Comparison of ENCODE assay signal across 8 mouse cellular contexts in genomic region chr13:111787857-111788619, GRCm38 (mm10). TPM values are rescaled to one million over a fixed set of nuclear protein-coding genes. Genes with fewer than 3 reads are reported as not detected.
DNase-seq lines count a peak whose midpoint lies in the region; TF ChIP-seq lines count a peak whose summit lies in the region.

No protein-coding gene starts in this region.

- H3K27ac ChIP-seq in cortical plate, adult 2 months (ENCODE audit: insufficient read depth, low read length), result no peak overlapping the region
- no peak overlapping the region for H3K27ac ChIP-seq in left cerebral cortex, adult 2 months
- peak overlapping the region; percentile 22; the same call in 1 of the 2 replicates for H3K27ac ChIP-seq in macrophage

- intact Hi-C loops in left cerebral cortex, adult 2 months (cut with DNase I), result loop anchor here (1.0 to 10.0 kb wide), 4 partner anchors 409 to 717 kb away; no protein-coding TSS in a partner anchor

- peaks cover 100% of the 10 kb centered on the region for H3K79me2 ChIP-seq in macrophage (ENCODE audit: inconsistent target)

- peak; percentile 86 for DNase-seq in adipocyte (ENCODE audit: low spot score)
- peak; percentile 61 for DNase-seq in gastrocnemius, postnatal 25 days
- DNase-seq in induced T-regulatory cell, adult 2 months (ENCODE audit: low read depth), result peak; percentile 90
- peak; percentile 67 to 71 for DNase-seq in left cerebral cortex, adult 2 months (ENCODE audit: extremely low spot score in 1 of 2, low spot score in 2 of 2)
- peak; percentile 81 for DNase-seq in retina, postnatal 7 days (ENCODE audit: low read depth, low spot score)
- DNase-seq in urinary bladder, adult 2 months (ENCODE audit: low spot score), result peak; percentile 60

- TF ChIP-seq CTCF in cortical plate, adult 2 months (IDR thresholded peaks at IDR 0.05; ENCODE audit: extremely low read depth, insufficient read depth, low read length), result peak; percentile 76
- peak; percentile 84 for TF ChIP-seq CTCF in left cerebral cortex, adult 2 months (IDR thresholded peaks at IDR 0.05)

- WGBS in macrophage (ENCODE audit: missing documents), result 29% methylated on average over 18 of the region's 18 CpGs

- peaks cover 4% of the 10 kb centered on the region; the same call in 1 of the 2 replicates for H3K4me1 ChIP-seq in cortical plate, adult 2 months (ENCODE audit: control insufficient read depth, insufficient read depth, low read length)

- no peak for TF ChIP-seq POLR2A in cortical plate, adult 2 months (IDR thresholded peaks at IDR 0.05; ENCODE audit: extremely low read depth, insufficient read depth, low read length)

- peaks cover 14% of the 10 kb centered on the region; the same call in 1 of the 2 replicates for H3K36me3 ChIP-seq in macrophage (ENCODE audit: inconsistent target)

- no peak overlapping the region for H3K4me3 ChIP-seq in cortical plate, adult 2 months (ENCODE audit: insufficient read depth, low read length)
- H3K4me3 ChIP-seq in left cerebral cortex, adult 2 months, result no peak overlapping the region
- H3K4me3 ChIP-seq in macrophage (ENCODE audit: inconsistent target), result no peak overlapping the region

RNA-seq across cellular contexts. Expression of gene Map3k1, which starts 20.8 kb away (rescaled TPM):
- polyA plus RNA-seq in cortical plate, adult 2 months (2012; rRNA removed), result 5.4 and 5.7 TPM in 2 replicates
- total RNA-seq in gastrocnemius, postnatal 25 days (2021), result 1 to 10 TPM; 8.0 to 9.3 TPM
- total RNA-seq in left cerebral cortex, adult 2 months (2021), result 10 to 100 TPM in 1 of 2 experiments, 1 to 10 TPM in 1; 8.8 to 11.1 TPM
- total RNA-seq in macrophage (2018; cell fraction: chromatin; rRNA removed), result 100 to 1,000 TPM in 13 of 26 experiments, 10 to 100 TPM in 13; 30.3 to 165 (median 107) TPM
- total RNA-seq in macrophage (2018; cell fraction: cytosol; rRNA removed), result 100 to 1,000 TPM in 6 of 26 experiments, 10 to 100 TPM in 20; 25.9 to 112 (median 84.7) TPM
- 100 to 1,000 TPM in 12 of 26 experiments, 10 to 100 TPM in 14; 53.0 to 197 (median 92.2) TPM for total RNA-seq in macrophage (2018; cell fraction: nucleus; rRNA removed)
- 17.8 to 36.0 TPM (median 34.3 TPM) in 3 replicates for polyA plus RNA-seq in macrophage (2018)
- polyA plus RNA-seq in urinary bladder, adult 2 months (2012; rRNA removed), result 19.8 and 23.9 TPM in 2 replicates
